Mouse (Mus musculus): ENCODE measurements at regions not wholly inside any gene's neighbourhood (a gene's known extent, or its start where the extent isn't known, plus 50 kb on each side); places are given as distances from the start of the nearest gene placed in this dataset.
A peak's percentile ranks its signal among the peaks of the same experiment; 100 is the strongest.

GRCm38 (mm10) chr13:43852888-43853287 lies 68.3 kb downstream of the Cd83 start:
- WGBS: 92% methylated on average over 1 of the region's 1 CpGs
- H3K9me3 ChIP-seq: no peaks in the 10 kb centered on the region
- no peak overlapping the region for H3K27ac ChIP-seq
- ATAC-seq (ENCODE audit: insufficient number of reproducible peaks, insufficient read depth, low FRiP score, low TSS enrichment): no peak
- H3K4me3 ChIP-seq: no peak overlapping the region
- H3K4me1 ChIP-seq: no peaks in the 10 kb centered on the region
- H3K4me2 ChIP-seq (replicated peaks): no peak overlapping the region
- no peaks in the 10 kb centered on the region for H3K36me3 ChIP-seq
- H3K27me3 ChIP-seq: no peaks in the 10 kb centered on the region
- H3K9ac ChIP-seq: no peak overlapping the region

GRCm38 (mm10) chr13:43854973-43855372 lies 70.4 kb downstream of the Cd83 start:
- 97% methylated on average over 2 of the region's 2 CpGs for WGBS
- H3K27me3 ChIP-seq: no peaks in the 10 kb centered on the region
- H3K4me2 ChIP-seq (replicated peaks): no peak overlapping the region
- no peaks in the 10 kb centered on the region for H3K36me3 ChIP-seq
- H3K27ac ChIP-seq: no peak overlapping the region
- H3K9ac ChIP-seq: no peak overlapping the region
- no peaks in the 10 kb centered on the region for H3K9me3 ChIP-seq
- H3K4me1 ChIP-seq: no peaks in the 10 kb centered on the region
- H3K4me3 ChIP-seq: no peak overlapping the region
- ATAC-seq (ENCODE audit: insufficient number of reproducible peaks, insufficient read depth, low FRiP score, low TSS enrichment): no peak

GRCm38 (mm10) chr13:43860932-43861331 lies 76.4 kb downstream of the Cd83 start:
- Histone ChIP-seq H3K4me2 (replicated peaks) (no peak overlapping the region), H3K36me3 (no peaks in the 10 kb centered on the region), H3K4me1 (peaks cover 13% of the 10 kb centered on the region; the same call in 1 of the 2 replicates), H3K4me3 (no peak overlapping the region), H3K27ac (no peak overlapping the region), H3K9me3 (no peaks in the 10 kb centered on the region), H3K27me3 (no peaks in the 10 kb centered on the region), H3K9ac (no peak overlapping the region)
- 68% methylated on average over 4 of the region's 4 CpGs for WGBS
- ATAC-seq (ENCODE audit: insufficient number of reproducible peaks, insufficient read depth, low FRiP score, low TSS enrichment): no peak

- 78% methylated on average over 7 of the region's 7 CpGs for WGBS
- ATAC-seq (ENCODE audit: insufficient number of reproducible peaks, insufficient read depth, low FRiP score, low TSS enrichment): no peak
- no peak overlapping the region for H3K27ac ChIP-seq
Measured at GRCm38 (mm10) chr13:43861424-43861823, 76.8 kb downstream of the Cd83 start.

GRCm38 (mm10) chr13:43862056-43862455 lies 77.5 kb downstream of the Cd83 start:
- H3K9ac ChIP-seq: no peak overlapping the region
- no peaks in the 10 kb centered on the region for H3K9me3 ChIP-seq
- H3K4me1 ChIP-seq: peaks cover 13% of the 10 kb centered on the region; the same call in 1 of the 2 replicates
- no peak overlapping the region for H3K27ac ChIP-seq
- H3K4me2 ChIP-seq (replicated peaks): no peak overlapping the region
- H3K27me3 ChIP-seq: no peaks in the 10 kb centered on the region
- H3K36me3 ChIP-seq: no peaks in the 10 kb centered on the region
- ATAC-seq (ENCODE audit: insufficient number of reproducible peaks, insufficient read depth, low FRiP score, low TSS enrichment): no peak
- no peak overlapping the region for H3K4me3 ChIP-seq
- 77% methylated on average over 5 of the region's 5 CpGs for whole genome bisulfite sequencing

More at GRCm38 (mm10) chr13:43861424-43861823, 76.8 kb downstream of the Cd83 start:
- Histone ChIP-seq H3K4me1 (peaks cover 13% of the 10 kb centered on the region; the same call in 1 of the 2 replicates), H3K36me3 (no peaks in the 10 kb centered on the region), H3K4me2 (replicated peaks) (no peak overlapping the region), H3K27me3 (no peaks in the 10 kb centered on the region), H3K4me3 (no peak overlapping the region), H3K9ac (no peak overlapping the region), H3K9me3 (no peaks in the 10 kb centered on the region)

GRCm38 (mm10) chr13:43862586-43862985 lies 78.0 kb downstream of the Cd83 start:
- H3K4me2 ChIP-seq (replicated peaks): no peak overlapping the region
- WGBS: 86% methylated on average over 6 of the region's 6 CpGs
- H3K9me3 ChIP-seq: no peaks in the 10 kb centered on the region
- no peaks in the 10 kb centered on the region for H3K36me3 ChIP-seq
- no peak overlapping the region for H3K9ac ChIP-seq
- H3K4me3 ChIP-seq: no peak overlapping the region
- no peaks in the 10 kb centered on the region for H3K27me3 ChIP-seq
- H3K27ac ChIP-seq: no peak overlapping the region
- H3K4me1 ChIP-seq: peaks cover 13% of the 10 kb centered on the region; the same call in 1 of the 2 replicates
- ATAC-seq (ENCODE audit: insufficient number of reproducible peaks, insufficient read depth, low FRiP score, low TSS enrichment): no peak

GRCm38 (mm10) chr13:43863581-43864100 lies 79.1 kb downstream of the Cd83 start:
- ATAC-seq (ENCODE audit: insufficient number of reproducible peaks, insufficient read depth, low FRiP score, low TSS enrichment): no peak
- Histone ChIP-seq H3K4me1 (peaks cover 13% of the 10 kb centered on the region; the same call in 1 of the 2 replicates), H3K27ac (no peak overlapping the region), H3K4me3 (peak overlapping the region; percentile 29; the same call in 1 of the 2 replicates), H3K27me3 (no peaks in the 10 kb centered on the region), H3K36me3 (no peaks in the 10 kb centered on the region), H3K9me3 (no peaks in the 10 kb centered on the region), H3K9ac (no peak overlapping the region), H3K4me2 (replicated peaks) (peak overlapping the region; percentile 57; the same call in 1 of the 2 replicates)
- WGBS: 72% methylated on average over 7 of the region's 7 CpGs

GRCm38 (mm10) chr13:43864153-43864861 lies 79.7 kb downstream of the Cd83 start:
- Histone ChIP-seq H3K27me3 (no peaks in the 10 kb centered on the region), H3K9ac (peak overlapping the region; percentile 40; the same call in 1 of the 2 replicates), H3K36me3 (no peaks in the 10 kb centered on the region), H3K9me3 (no peaks in the 10 kb centered on the region), H3K27ac (peak overlapping the region; percentile 70), H3K4me3 (peak overlapping the region; percentile 29), H3K4me1 (peaks cover 15% of the 10 kb centered on the region; the same call in 1 of the 2 replicates), H3K4me2 (replicated peaks) (peak overlapping the region; percentile 57)
- ATAC-seq (ENCODE audit: insufficient number of reproducible peaks, insufficient read depth, low FRiP score, low TSS enrichment): peak; percentile 98
- 2% methylated on average over 35 of the region's 35 CpGs for WGBS

GRCm38 (mm10) chr13:43865036-43865435 lies 80.5 kb downstream of the Cd83 start:
- no peaks in the 10 kb centered on the region for H3K27me3 ChIP-seq
- 2% methylated on average over 20 of the region's 20 CpGs for WGBS
- peak; percentile 29; the same call in 1 of the 2 replicates for ATAC-seq (ENCODE audit: insufficient number of reproducible peaks, insufficient read depth, low FRiP score, low TSS enrichment)

GRCm38 (mm10) chr13:43875895-43876294 lies 91.3 kb downstream of the Cd83 start:
- H3K4me1 ChIP-seq: no peaks in the 10 kb centered on the region
- no peak overlapping the region for H3K9ac ChIP-seq
- no peak overlapping the region for H3K4me3 ChIP-seq
- no peaks in the 10 kb centered on the region for H3K36me3 ChIP-seq
- no peaks in the 10 kb centered on the region for H3K9me3 ChIP-seq
- no peak overlapping the region for H3K4me2 ChIP-seq (replicated peaks)
- ATAC-seq (ENCODE audit: insufficient number of reproducible peaks, insufficient read depth, low FRiP score, low TSS enrichment): no peak
- WGBS: 85% methylated on average over 9 of the region's 9 CpGs
- no peak overlapping the region for H3K27ac ChIP-seq
- no peaks in the 10 kb centered on the region for H3K27me3 ChIP-seq

More at GRCm38 (mm10) chr13:43865036-43865435, 80.5 kb downstream of the Cd83 start:
- Histone ChIP-seq H3K27ac (peak overlapping the region; percentile 70), H3K9me3 (no peaks in the 10 kb centered on the region), H3K4me1 (peaks cover 15% of the 10 kb centered on the region; the same call in 1 of the 2 replicates), H3K4me3 (peak overlapping the region; percentile 29), H3K36me3 (no peaks in the 10 kb centered on the region), H3K4me2 (replicated peaks) (peak overlapping the region; percentile 57), H3K9ac (peak overlapping the region; percentile 40)

GRCm38 (mm10) chr13:43887284-43887683 lies 102.7 kb downstream of the Cd83 start:
- Histone ChIP-seq H3K9ac (no peak overlapping the region), H3K9me3 (peaks cover 9% of the 10 kb centered on the region; the same call in 1 of the 2 replicates), H3K4me1 (peaks cover 9% of the 10 kb centered on the region; the same call in 1 of the 2 replicates), H3K27me3 (no peaks in the 10 kb centered on the region), H3K4me2 (replicated peaks) (no peak overlapping the region), H3K36me3 (no peaks in the 10 kb centered on the region), H3K27ac (no peak overlapping the region), H3K4me3 (no peak overlapping the region)
- 94% methylated on average over 3 of the region's 3 CpGs for WGBS
- no peak for ATAC-seq (ENCODE audit: insufficient number of reproducible peaks, insufficient read depth, low FRiP score, low TSS enrichment)

- WGBS: 61% methylated on average over 3 of the region's 3 CpGs
- Histone ChIP-seq H3K4me3 (no peak overlapping the region), H3K4me2 (replicated peaks) (no peak overlapping the region), H3K9me3 (peaks cover 9% of the 10 kb centered on the region; the same call in 1 of the 2 replicates), H3K36me3 (no peaks in the 10 kb centered on the region), H3K4me1 (peaks cover 6% of the 10 kb centered on the region; the same call in 1 of the 2 replicates), H3K27ac (peak overlapping the region; percentile 60; the same call in 1 of the 2 replicates), H3K27me3 (no peaks in the 10 kb centered on the region), H3K9ac (no peak overlapping the region)
- ATAC-seq (ENCODE audit: insufficient number of reproducible peaks, insufficient read depth, low FRiP score, low TSS enrichment): no peak
Measured at GRCm38 (mm10) chr13:43891928-43892327, 107.4 kb downstream of the Cd83 start.

Measured in embryonic facial prominence, embryonic 12.5 days (tissue).